ENCODE assay signal across 13 mouse cellular contexts in genomic region chr3:102668556-102668955, GRCm38 (mm10).
"Had no signal": no experiment of that assay in that cellular context is flagged by ENCODE, and none has a peak within 500 bp of the region (broad histone marks: within the 10 kb centered on the region; RNA-seq: fewer than 3 reads in every experiment).

No protein-coding gene starts in this region.

- H3K36me3 ChIP-seq: limb, embryonic 13.5 days; liver, embryonic 12.5 days; midbrain, embryonic 10.5 days; neural tube, embryonic 13.5 days had no signal

- ATAC-seq: liver, embryonic 12.5 days had no signal

- H3K4me1 ChIP-seq: liver, embryonic 12.5 days; midbrain, embryonic 10.5 days; neural tube, embryonic 13.5 days had no signal

- H3K4me2 ChIP-seq: limb, embryonic 13.5 days; liver, embryonic 12.5 days; lung, embryonic 14.5 days; neural tube, embryonic 13.5 days had no signal

- H3K27me3 ChIP-seq: limb, embryonic 13.5 days; neural tube, embryonic 13.5 days had no signal

- H3K9ac ChIP-seq: limb, embryonic 13.5 days; liver, embryonic 12.5 days; lung, embryonic 14.5 days; neural tube, embryonic 13.5 days had no signal

- H3K27ac ChIP-seq: limb, embryonic 13.5 days; liver, embryonic 12.5 days; midbrain, embryonic 10.5 days; neural tube, embryonic 13.5 days; stomach, postnatal 0 days had no signal

- H3K4me3 ChIP-seq: limb, embryonic 13.5 days; liver, embryonic 12.5 days; midbrain, embryonic 10.5 days; neural tube, embryonic 13.5 days had no signal

- DNase-seq: kidney, postnatal 10 days; left cerebral cortex, postnatal 4 days; lung, embryonic 14.5 days; lung, postnatal 10 days; lung, postnatal 4 days; midbrain, embryonic 14.5 days; right cerebral cortex, postnatal 14 days; thymus, postnatal 4 days had no signal

- H3K9me3 ChIP-seq: limb, embryonic 13.5 days; liver, embryonic 12.5 days; midbrain, embryonic 10.5 days; neural tube, embryonic 13.5 days had no signal
